Mouse (Mus musculus): ENCODE measurements around the gene Zscan22. TPM values are rescaled to one million over a fixed set of nuclear protein-coding genes. Genes with fewer than 3 reads are reported as not detected.

Gene Zscan22
- polyA plus RNA-seq, 1 experiment from 2014 or later = 15.1 TPM

- Histone ChIP-seq H3K4me1 (ENCODE audit: control insufficient read depth, insufficient read depth, low read length) (no peaks in the 10 kb centered on the region), H3K27ac (replicated peaks; ENCODE audit: low read depth, low read length) (no peak overlapping the region), H3K9ac (ENCODE audit: low read depth, low read length) (no peak overlapping the region), H3K9me3 (ENCODE audit: control insufficient read depth, low read length) (no peaks in the 10 kb centered on the region), H3K27me3 (replicated peaks; ENCODE audit: control insufficient read depth, insufficient read depth, low read length) (no peaks in the 10 kb centered on the region), H3K4me3 (ENCODE audit: low read depth, low read length) (no peak overlapping the region), H3K4me2 (ENCODE audit: low read depth, low read length) (no peak overlapping the region), H3K36me3 (ENCODE audit: control insufficient read depth, insufficient read depth, low read length) (no peaks in the 10 kb centered on the region)
- 80% methylated on average over 4 of the region's 4 CpGs for WGBS
- DNase-seq (ENCODE audit: low spot score) (no peak), ATAC-seq (ENCODE audit: low read depth) (no peak)
These were observed 43.0 kb downstream of the Zscan22 start for GRCm38 (mm10) chr7:12940599-12940998.

- H3K9me3 ChIP-seq (ENCODE audit: control insufficient read depth, low read length) = no peaks in the 10 kb centered on the region
- H3K4me3 ChIP-seq (ENCODE audit: low read depth, low read length) = no peak overlapping the region
- no peaks in the 10 kb centered on the region for H3K36me3 ChIP-seq (ENCODE audit: control insufficient read depth, insufficient read depth, low read length)
- no peak overlapping the region for H3K27ac ChIP-seq (replicated peaks; ENCODE audit: low read depth, low read length)
- no peaks in the 10 kb centered on the region for H3K27me3 ChIP-seq (replicated peaks; ENCODE audit: control insufficient read depth, insufficient read depth, low read length)
- no peak overlapping the region for H3K4me2 ChIP-seq (ENCODE audit: low read depth, low read length)
- DNase-seq (ENCODE audit: low spot score) = no peak
- H3K9ac ChIP-seq (ENCODE audit: low read depth, low read length) = no peak overlapping the region
- H3K4me1 ChIP-seq (ENCODE audit: control insufficient read depth, insufficient read depth, low read length) = no peaks in the 10 kb centered on the region
- no peak for ATAC-seq (ENCODE audit: low read depth)
These were observed 45.9 kb downstream of the Zscan22 start for GRCm38 (mm10) chr7:12943488-12943887.

- Histone ChIP-seq H3K4me3 (ENCODE audit: low read depth, low read length) (peak overlapping the region; percentile 53), H3K9ac (ENCODE audit: low read depth, low read length) (peak overlapping the region; percentile 77), H3K4me2 (ENCODE audit: low read depth, low read length) (peak overlapping the region; percentile 94), H3K4me1 (ENCODE audit: control insufficient read depth, insufficient read depth, low read length) (peaks cover 10% of the 10 kb centered on the region; the same call in 1 of the 2 replicates), H3K27ac (replicated peaks; ENCODE audit: low read depth, low read length) (peak overlapping the region; percentile 91), H3K36me3 (ENCODE audit: control insufficient read depth, insufficient read depth, low read length) (no peaks in the 10 kb centered on the region), H3K9me3 (ENCODE audit: control insufficient read depth, low read length) (no peaks in the 10 kb centered on the region), H3K27me3 (replicated peaks; ENCODE audit: control insufficient read depth, insufficient read depth, low read length) (no peaks in the 10 kb centered on the region)
- ATAC-seq (ENCODE audit: low read depth) = peak; percentile 99
- 11% methylated on average over 35 of the region's 35 CpGs for whole genome bisulfite sequencing
- peak; percentile 99 for DNase-seq (ENCODE audit: low spot score)
These were observed 51.6 kb downstream of the Zscan22 start for GRCm38 (mm10) chr7:12949032-12949871.

DNA sequence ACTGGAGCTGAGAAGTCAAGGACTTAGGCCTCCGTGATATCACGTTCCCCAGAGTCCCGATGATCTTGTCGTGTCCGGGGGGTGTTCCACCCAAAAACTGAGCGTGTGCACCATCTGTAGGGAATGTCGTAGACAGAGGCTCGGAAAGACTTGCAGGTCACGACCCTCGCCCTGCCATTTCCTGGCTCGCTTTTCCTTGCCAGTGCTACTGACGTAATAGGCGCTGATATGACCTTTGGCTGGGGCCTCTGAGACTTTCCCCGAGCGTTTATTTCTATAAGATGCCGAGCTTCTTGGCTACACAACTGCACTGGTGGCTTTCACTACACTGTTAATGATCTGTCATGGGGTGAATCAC, 52.2 kb downstream of the Zscan22 start:
- H3K9me3 ChIP-seq (ENCODE audit: control insufficient read depth, low read length) = no peaks in the 10 kb centered on the region
- WGBS = under 1% methylated on average over 16 of the region's 16 CpGs
- no peak for DNase-seq (ENCODE audit: low spot score)
- H3K4me3 ChIP-seq (ENCODE audit: low read depth, low read length) = peak overlapping the region; percentile 53
- H3K9ac ChIP-seq (ENCODE audit: low read depth, low read length) = peak overlapping the region; percentile 77
- peaks cover 10% of the 10 kb centered on the region; the same call in 1 of the 2 replicates for H3K4me1 ChIP-seq (ENCODE audit: control insufficient read depth, insufficient read depth, low read length)
- ATAC-seq (ENCODE audit: low read depth) = no peak
- H3K4me2 ChIP-seq (ENCODE audit: low read depth, low read length) = peak overlapping the region; percentile 94
- peak overlapping the region; percentile 89 for H3K27ac ChIP-seq (replicated peaks; ENCODE audit: low read depth, low read length)
- H3K36me3 ChIP-seq (ENCODE audit: control insufficient read depth, insufficient read depth, low read length) = no peaks in the 10 kb centered on the region
- no peaks in the 10 kb centered on the region for H3K27me3 ChIP-seq (replicated peaks; ENCODE audit: control insufficient read depth, insufficient read depth, low read length)

DNA sequence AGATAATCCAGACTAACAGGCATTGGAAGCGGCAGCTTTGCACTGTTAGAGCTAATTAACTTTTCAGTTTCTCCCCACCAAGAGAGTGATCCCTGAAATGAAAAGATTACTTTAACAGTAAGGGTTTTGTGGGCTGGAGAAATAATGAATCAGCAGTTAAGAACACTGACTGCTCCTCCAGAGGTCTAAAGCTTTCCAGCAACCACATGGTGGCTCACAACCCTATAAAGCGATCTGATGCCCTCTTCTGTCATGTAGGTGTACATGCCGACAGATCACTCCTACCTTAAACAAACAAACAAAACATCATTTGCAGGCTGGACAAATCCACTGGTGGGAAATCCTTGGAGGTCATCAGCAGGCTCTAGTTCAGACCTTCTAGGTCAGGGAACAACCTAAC, 57.3 kb downstream of the Zscan22 start:
- peaks cover 4% of the 10 kb centered on the region; the same call in 1 of the 2 replicates for H3K4me1 ChIP-seq (ENCODE audit: control insufficient read depth, insufficient read depth, low read length)
- no peak for DNase-seq (ENCODE audit: low spot score)
- no peak overlapping the region for H3K4me2 ChIP-seq (ENCODE audit: low read depth, low read length)
- no peaks in the 10 kb centered on the region for H3K9me3 ChIP-seq (ENCODE audit: control insufficient read depth, low read length)
- no peak overlapping the region for H3K9ac ChIP-seq (ENCODE audit: low read depth, low read length)
- 60% methylated on average over 3 of the region's 3 CpGs for WGBS
- no peaks in the 10 kb centered on the region for H3K36me3 ChIP-seq (ENCODE audit: control insufficient read depth, insufficient read depth, low read length)
- ATAC-seq (ENCODE audit: low read depth) = no peak
- H3K27me3 ChIP-seq (replicated peaks; ENCODE audit: control insufficient read depth, insufficient read depth, low read length) = no peaks in the 10 kb centered on the region
- H3K27ac ChIP-seq (replicated peaks; ENCODE audit: low read depth, low read length) = no peak overlapping the region
- H3K4me3 ChIP-seq (ENCODE audit: low read depth, low read length) = no peak overlapping the region

- Histone ChIP-seq H3K27me3 (replicated peaks; ENCODE audit: control insufficient read depth, insufficient read depth, low read length) (no peaks in the 10 kb centered on the region), H3K4me1 (ENCODE audit: control insufficient read depth, insufficient read depth, low read length) (no peaks in the 10 kb centered on the region; the same call in 1 of the 2 replicates), H3K36me3 (ENCODE audit: control insufficient read depth, insufficient read depth, low read length) (no peaks in the 10 kb centered on the region), H3K9ac (ENCODE audit: low read depth, low read length) (no peak overlapping the region), H3K4me3 (ENCODE audit: low read depth, low read length) (no peak overlapping the region), H3K27ac (replicated peaks; ENCODE audit: low read depth, low read length) (no peak overlapping the region), H3K9me3 (ENCODE audit: control insufficient read depth, low read length) (no peaks in the 10 kb centered on the region), H3K4me2 (ENCODE audit: low read depth, low read length) (no peak overlapping the region)
- no peak for ATAC-seq (ENCODE audit: low read depth)
- DNase-seq (ENCODE audit: low spot score) = no peak
- WGBS = 76% methylated on average over 5 of the region's 5 CpGs
These were observed 59.9 kb downstream of the Zscan22 start for GRCm38 (mm10) chr7:12957511-12957910.

Other genes starting within 250 kb of the Zscan22 start
- gene Vmn2r55, start 212.8 kb upstream of the Zscan22 start, polyA plus RNA-seq (2014; fragmentation: Nextera tagmentation; extraction: Ambion mirVana) = not detected in 2 replicates
- not detected in 2 replicates for gene Vmn2r56, start 162.8 kb upstream of the Zscan22 start, polyA plus RNA-seq (2014; fragmentation: Nextera tagmentation; extraction: Ambion mirVana)
- gene Zscan18, start 94.2 kb upstream of the Zscan22 start, polyA plus RNA-seq (2014; fragmentation: Nextera tagmentation; extraction: Ambion mirVana) = 10.1 and 11.3 TPM in 2 replicates
- 10.8 and 11.9 TPM in 2 replicates for gene Zfp329, start 79.0 kb upstream of the Zscan22 start, polyA plus RNA-seq (2014; fragmentation: Nextera tagmentation; extraction: Ambion mirVana)
- gene Zfp110, start 63.1 kb upstream of the Zscan22 start, polyA plus RNA-seq (2014; fragmentation: Nextera tagmentation; extraction: Ambion mirVana) = 34.2 and 38.0 TPM in 2 replicates
- 4.9 and 5.3 TPM in 2 replicates for gene Zfp128, start 16.6 kb upstream of the Zscan22 start, polyA plus RNA-seq (2014; fragmentation: Nextera tagmentation; extraction: Ambion mirVana)
- gene Rps5, start 24.5 kb downstream of the Zscan22 start, polyA plus RNA-seq (2014; fragmentation: Nextera tagmentation; extraction: Ambion mirVana) = 1,364 and 1,371 TPM in 2 replicates
- gene Rnf225, start 29.6 kb downstream of the Zscan22 start, polyA plus RNA-seq (2014; fragmentation: Nextera tagmentation; extraction: Ambion mirVana) = 0.43 and 0.49 TPM in 2 replicates
- 9.4 and 10.9 TPM in 2 replicates for gene Zfp324, start 68.0 kb downstream of the Zscan22 start, polyA plus RNA-seq (2014; fragmentation: Nextera tagmentation; extraction: Ambion mirVana)
- 2.5 and 3.8 TPM in 2 replicates for gene Zfp446, start 80.0 kb downstream of the Zscan22 start, polyA plus RNA-seq (2014; fragmentation: Nextera tagmentation; extraction: Ambion mirVana)
- gene Slc27a5, start 100.4 kb downstream of the Zscan22 start, polyA plus RNA-seq (2014; fragmentation: Nextera tagmentation; extraction: Ambion mirVana) = not detected in 2 replicates
- 321 and 352 TPM in 2 replicates for gene Trim28, start 101.3 kb downstream of the Zscan22 start, polyA plus RNA-seq (2014; fragmentation: Nextera tagmentation; extraction: Ambion mirVana)
- 20.0 and 23.6 TPM in 2 replicates for gene Zbtb45, start 112.2 kb downstream of the Zscan22 start, polyA plus RNA-seq (2014; fragmentation: Nextera tagmentation; extraction: Ambion mirVana)
- 162 and 169 TPM in 2 replicates for gene Chmp2a, start 137.0 kb downstream of the Zscan22 start, polyA plus RNA-seq (2014; fragmentation: Nextera tagmentation; extraction: Ambion mirVana)
- gene Ube2m, start 140.5 kb downstream of the Zscan22 start, polyA plus RNA-seq (2014; fragmentation: Nextera tagmentation; extraction: Ambion mirVana) = 140 and 147 TPM in 2 replicates
- 2.9 and 4.1 TPM in 2 replicates for gene Mzf1, start 156.9 kb downstream of the Zscan22 start, polyA plus RNA-seq (2014; fragmentation: Nextera tagmentation; extraction: Ambion mirVana)
- gene Vmn1r85, start 197.4 kb downstream of the Zscan22 start, polyA plus RNA-seq (2014; fragmentation: Nextera tagmentation; extraction: Ambion mirVana) = not detected in 2 replicates
- gene Vmn1r86, start 222.1 kb downstream of the Zscan22 start, polyA plus RNA-seq (2014; fragmentation: Nextera tagmentation; extraction: Ambion mirVana) = not detected in 2 replicates
- gene Vmn1r87, start 242.3 kb downstream of the Zscan22 start, polyA plus RNA-seq (2014; fragmentation: Nextera tagmentation; extraction: Ambion mirVana) = not detected in 2 replicates

Measured in embryonic facial prominence, embryonic 14.5 days (tissue).